Mouse (Mus musculus) MEL (cell line): ENCODE data around the gene Wfdc15b.

Source experiments
- BHLHE40 ChIP-seq: IDR thresholded peaks from 2 replicates; pipeline ENCODE4 v1.6.1; 2012; ENCODE audit warnings: low read depth, mild to moderate bottlenecking, inconsistent platforms, low read length, improper control_type of control experiment, borderline replicate concordance
- CHD2 ChIP-seq: IDR thresholded peaks from 2 replicates; pipeline ENCODE4 v1.6.1; 2011; ENCODE audit warnings: low read length, improper control_type of control experiment
- CTCF ChIP-seq, 3 experiments: IDR thresholded peaks in 2 of 3; conservative IDR thresholded peaks in 1 of 3; 2 replicates each; pipeline ENCODE4 v1.5.1; 2011 to 2012; ENCODE audit warnings: low read length in 3 of 3, low read depth in 2 of 3, mild to moderate bottlenecking in 2 of 3, improper control_type of control experiment in 1 of 3, inconsistent platforms in 1 of 3, mixed read lengths in 1 of 3, moderate library complexity in 1 of 3; ENCODE audit not compliant: control insufficient read depth in 1 of 3, insufficient read depth in 1 of 3, poor library complexity in 1 of 3, severe bottlenecking in 1 of 3
- EP300 ChIP-seq, 2 experiments: IDR thresholded peaks; 2 replicates each; pipeline ENCODE4 v1.6.1; 2011; ENCODE audit warnings: improper control_type of control experiment in 2 of 2, low read length in 2 of 2, low read depth in 1 of 2, mild to moderate bottlenecking in 1 of 2
- ETS1 ChIP-seq: IDR thresholded peaks from 2 replicates; pipeline ENCODE4 v1.6.1; 2012; ENCODE audit warnings: low read depth, mild to moderate bottlenecking, inconsistent platforms, low read length, improper control_type of control experiment, moderate library complexity
- GATA1 ChIP-seq: IDR thresholded peaks from 2 replicates; pipeline ENCODE4 v1.6.1; 2011; ENCODE audit warnings: low read depth, low read length, improper control_type of control experiment
- KAT2A ChIP-seq: conservative IDR thresholded peaks from 2 replicates; pipeline ENCODE4 v1.6.1; 2012; ENCODE audit warnings: low read depth, low read length, improper control_type of control experiment, inconsistent platforms
- MEF2A ChIP-seq: IDR thresholded peaks from 2 replicates; pipeline ENCODE4 v1.6.1; 2014; ENCODE audit warnings: low read depth, mild to moderate bottlenecking, inconsistent platforms, low read length, improper control_type of control experiment; ENCODE audit not compliant: poor library complexity, insufficient replicate concordance, severe bottlenecking; ENCODE audit errors: extremely low read depth
- POLR2A ChIP-seq, 2 experiments: IDR thresholded peaks; 2 replicates each; pipeline ENCODE4 v1.6.1; 2011 to 2012; ENCODE audit warnings: low read length in 2 of 2, mild to moderate bottlenecking in 2 of 2, control low read depth in 1 of 2, improper control_type of control experiment in 1 of 2, low read depth in 1 of 2, moderate library complexity in 1 of 2; ENCODE audit not compliant: control insufficient read depth in 1 of 2, insufficient read depth in 1 of 2, poor library complexity in 1 of 2
- RAD21 ChIP-seq: IDR thresholded peaks from 2 replicates; pipeline ENCODE4 v1.6.1; 2011; ENCODE audit warnings: mild to moderate bottlenecking, low read depth, low read length, improper control_type of control experiment
- SIN3A ChIP-seq: IDR thresholded peaks from 2 replicates; pipeline ENCODE4 v1.6.1; 2012; ENCODE audit warnings: low read length, improper control_type of control experiment, inconsistent platforms
- ZC3H11A ChIP-seq: IDR thresholded peaks from 2 replicates; pipeline ENCODE4 v1.6.1; 2012; ENCODE audit warnings: low read depth, mild to moderate bottlenecking, inconsistent platforms, low read length, improper control_type of control experiment
- ZKSCAN1 ChIP-seq: IDR thresholded peaks from 2 replicates; pipeline ENCODE4 v1.6.1; 2012; ENCODE audit warnings: low read depth, mild to moderate bottlenecking, inconsistent platforms, low read length, improper control_type of control experiment, moderate library complexity
- ZMIZ1 ChIP-seq: IDR thresholded peaks from 2 replicates; pipeline ENCODE4 v1.6.1; 2012; ENCODE audit warnings: low read depth, mild to moderate bottlenecking, inconsistent platforms, low read length, improper control_type of control experiment, moderate library complexity

- TF ChIP-seq POLR2A (IDR thresholded peaks at IDR 0.05; ENCODE audit: control insufficient read depth in 1 of 2, insufficient read depth in 1 of 2, low read depth in 1 of 2, low read length in 2 of 2, poor library complexity in 1 of 2) = no peak
- no peak for TF ChIP-seq ZKSCAN1
- no peak for TF ChIP-seq ETS1
- TF ChIP-seq CTCF (IDR thresholded peaks at IDR 0.05 in 2 of 3, conservative IDR thresholded peaks at IDR 0.05 in 1 of 3; ENCODE audit: control insufficient read depth in 1 of 3, insufficient read depth in 1 of 3, low read depth in 2 of 3, low read length in 3 of 3, poor library complexity in 1 of 3, severe bottlenecking in 1 of 3) = no peak
- TF ChIP-seq ZC3H11A = no peak
- TF ChIP-seq BHLHE40 = no peak
- no peak for TF ChIP-seq RAD21
- no peak for TF ChIP-seq GATA1
- TF ChIP-seq SIN3A = no peak
- no peak for TF ChIP-seq ZMIZ1
- no peak for TF ChIP-seq EP300 (IDR thresholded peaks at IDR 0.05; ENCODE audit: low read depth in 1 of 2, low read length in 2 of 2)
- TF ChIP-seq CHD2 = no peak
- no peak for TF ChIP-seq MEF2A
- no peak for TF ChIP-seq KAT2A
Observed at GRCm38 (mm10) chr2:164194959-164195630, 26.4 kb downstream of the Wfdc15b start.
